Mouse (Mus musculus) G1E (cell line): ENCODE data around the gene Tbrg1.

Source experiments
- CTCF ChIP-seq: IDR thresholded peaks from 2 replicates; pipeline ENCODE4 v1.5.1; 2012; ENCODE audit warnings: low read depth, low read length, inconsistent platforms, mixed read lengths
- GATA1 ChIP-seq: IDR thresholded peaks from 2 replicates; pipeline ENCODE4 v1.6.1; 2012; ENCODE audit warnings: borderline replicate concordance, low read length, inconsistent platforms, mixed read lengths
- GATA2 ChIP-seq: IDR thresholded peaks from 2 replicates; pipeline ENCODE4 v1.6.1; 2012; ENCODE audit warnings: low read depth, low read length, inconsistent platforms, borderline replicate concordance
- POLR2AphosphoS5 ChIP-seq: IDR thresholded peaks from 2 replicates; pipeline ENCODE4 v1.6.1; 2012; ENCODE audit warnings: low read depth, low read length, inconsistent platforms; ENCODE audit not compliant: insufficient replicate concordance
- TAL1 ChIP-seq: conservative IDR thresholded peaks from 2 replicates; pipeline ENCODE4 v1.6.1; 2012; ENCODE audit warnings: low read depth, low read length, inconsistent platforms, mixed read lengths

GRCm38 (mm10) chr9:37646246-37646645 lies 10.9 kb downstream of the Tbrg1 start:
- TF ChIP-seq CTCF, result no peak
- no peak for TF ChIP-seq TAL1
- TF ChIP-seq GATA2, result no peak
- TF ChIP-seq POLR2AphosphoS5, result no peak
- TF ChIP-seq GATA1, result no peak
